Mouse (Mus musculus) thymus, postnatal 10 days (tissue): ENCODE measurements at regions not wholly inside any gene's neighbourhood (a gene's known extent, or its start where the extent isn't known, plus 50 kb on each side); places are given as distances from the start of the nearest gene placed in this dataset.

Source experiments
- DNase-seq, 2 experiments: peaks; one replicate each; pipeline ENCODE4 v3.0.0; 2021; ENCODE audit warnings: low spot score in 2 of 2

DNA sequence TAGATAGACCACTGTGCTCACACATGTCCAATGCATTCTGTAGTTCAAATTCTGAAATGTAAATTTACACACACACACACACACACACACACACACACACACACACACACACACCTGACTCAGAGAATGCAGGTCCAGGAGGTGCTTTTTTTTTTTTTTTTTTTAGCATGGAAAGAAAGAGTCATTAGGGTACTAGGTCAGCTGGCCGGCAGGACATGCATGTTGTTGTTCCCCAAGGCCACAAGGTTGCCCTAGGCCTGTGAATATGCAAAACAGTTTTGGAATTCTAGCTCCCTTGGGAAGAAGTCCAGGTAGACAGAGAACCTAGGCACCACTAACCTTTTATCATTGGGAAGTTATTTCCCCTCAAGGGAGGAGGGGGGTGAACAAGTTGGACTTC lies 184.1 kb upstream of the Marcks start:
- DNase-seq = no peak

DNA sequence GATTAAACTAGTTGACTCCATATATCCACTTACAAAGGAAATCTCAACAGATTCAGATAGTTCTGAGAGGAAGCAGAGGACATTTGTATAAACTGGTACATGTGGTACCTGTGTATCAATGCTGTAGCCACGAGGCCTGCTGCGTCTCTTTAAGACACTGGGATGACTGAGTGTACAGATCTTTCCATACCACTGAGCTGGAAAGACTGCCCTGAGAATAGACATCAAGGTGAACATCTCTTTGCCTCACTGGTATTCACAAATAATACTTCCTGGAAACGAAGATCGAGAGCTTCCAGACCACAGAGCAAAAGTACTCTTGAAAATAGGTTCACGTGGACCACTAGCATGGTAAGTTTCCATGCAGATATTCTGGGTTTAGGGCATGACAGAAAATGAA lies 183.6 kb upstream of the Marcks start:
- no peak for DNase-seq

DNA sequence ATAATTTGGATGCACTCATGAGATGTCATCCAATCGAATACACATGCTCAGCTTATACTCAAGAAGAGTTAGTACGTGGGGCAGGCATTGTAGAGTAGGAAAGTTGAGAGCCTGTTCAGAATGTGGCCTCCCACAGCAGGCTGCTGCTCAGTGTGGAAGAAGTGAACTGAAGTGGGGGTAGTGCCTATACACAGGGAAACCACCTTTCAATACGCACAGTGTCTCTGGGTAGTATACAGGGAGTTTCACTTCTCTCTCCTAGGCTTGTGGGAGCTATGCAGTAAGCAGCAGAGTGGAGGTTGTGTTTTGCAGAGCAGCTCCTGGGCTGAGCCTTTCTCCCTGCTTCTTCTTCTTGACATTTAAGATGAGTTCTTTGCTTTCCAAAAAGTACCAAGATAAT lies 182.5 kb upstream of the Marcks start:
- no peak for DNase-seq

DNA sequence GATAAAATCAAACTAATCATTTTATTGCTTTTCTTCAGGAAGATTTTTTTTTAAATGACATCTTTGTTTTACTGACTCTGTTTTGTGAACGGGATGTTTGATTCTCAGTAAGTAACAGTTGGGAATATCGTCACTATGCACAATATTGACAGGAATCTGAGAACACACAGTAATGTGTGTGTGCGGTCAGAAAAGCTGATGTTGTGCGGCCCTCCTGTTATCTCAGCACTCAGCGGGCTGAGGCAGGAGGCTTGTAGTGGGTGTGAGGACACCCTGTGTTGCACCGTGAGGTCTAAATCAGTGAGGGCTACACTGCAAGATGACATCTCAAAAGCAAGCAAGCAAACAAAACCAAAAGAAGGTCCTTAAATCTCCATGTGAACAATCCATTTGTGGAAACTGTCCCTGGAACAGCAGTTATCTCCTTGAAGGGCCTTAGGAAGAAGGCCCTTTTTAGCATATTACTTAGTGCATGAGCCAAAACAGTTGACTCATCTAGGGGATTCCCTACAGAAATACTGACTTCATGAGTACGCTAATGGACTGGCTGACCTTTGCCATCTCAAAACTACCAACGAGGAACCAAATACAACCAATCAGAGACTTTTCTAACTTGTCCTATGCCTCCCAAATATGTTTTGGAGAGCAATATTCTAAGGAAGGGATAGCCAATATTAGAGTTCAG lies 181.2 kb upstream of the Marcks start:
- no peak for DNase-seq

DNA sequence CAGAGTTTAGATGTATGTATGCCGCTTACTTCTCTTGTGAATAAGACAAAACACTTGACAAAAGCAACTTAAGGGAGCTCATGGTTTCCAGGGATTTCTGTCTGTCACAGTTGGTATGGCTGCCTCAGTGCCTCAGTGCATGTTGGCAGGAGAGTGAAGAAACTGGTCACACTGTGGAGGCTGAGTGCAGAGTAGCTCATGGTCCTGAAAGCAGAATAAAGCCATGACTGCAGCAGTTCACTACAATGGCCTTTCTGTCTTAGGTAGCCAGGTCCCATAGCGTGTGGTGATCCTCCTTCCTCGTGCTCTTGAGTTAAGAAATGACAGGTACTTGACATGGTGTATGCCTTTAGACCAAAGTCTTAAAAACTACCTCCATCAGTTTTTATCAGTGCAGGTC lies 178.0 kb upstream of the Marcks start:
- no peak for DNase-seq

DNA sequence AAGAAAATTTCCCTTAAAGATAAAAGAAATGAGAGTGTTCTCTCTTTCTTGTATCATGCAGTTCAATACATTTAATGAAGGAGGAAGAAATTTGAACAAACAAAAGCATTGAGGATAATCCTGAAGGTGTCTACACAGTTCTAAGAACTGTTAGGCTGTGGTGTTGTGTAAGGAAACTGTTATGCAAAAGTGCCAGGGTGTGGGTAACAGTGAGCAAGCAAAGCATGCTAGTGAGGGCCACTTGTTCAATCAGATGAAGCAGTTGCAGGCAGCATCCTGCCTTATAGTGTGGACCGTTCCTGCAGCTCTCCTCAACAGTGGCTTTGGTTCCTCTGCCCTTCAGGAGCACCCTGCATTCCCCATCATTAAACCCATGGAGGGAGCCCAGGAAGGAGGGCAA lies 177.1 kb upstream of the Marcks start:
- DNase-seq = no peak

DNA sequence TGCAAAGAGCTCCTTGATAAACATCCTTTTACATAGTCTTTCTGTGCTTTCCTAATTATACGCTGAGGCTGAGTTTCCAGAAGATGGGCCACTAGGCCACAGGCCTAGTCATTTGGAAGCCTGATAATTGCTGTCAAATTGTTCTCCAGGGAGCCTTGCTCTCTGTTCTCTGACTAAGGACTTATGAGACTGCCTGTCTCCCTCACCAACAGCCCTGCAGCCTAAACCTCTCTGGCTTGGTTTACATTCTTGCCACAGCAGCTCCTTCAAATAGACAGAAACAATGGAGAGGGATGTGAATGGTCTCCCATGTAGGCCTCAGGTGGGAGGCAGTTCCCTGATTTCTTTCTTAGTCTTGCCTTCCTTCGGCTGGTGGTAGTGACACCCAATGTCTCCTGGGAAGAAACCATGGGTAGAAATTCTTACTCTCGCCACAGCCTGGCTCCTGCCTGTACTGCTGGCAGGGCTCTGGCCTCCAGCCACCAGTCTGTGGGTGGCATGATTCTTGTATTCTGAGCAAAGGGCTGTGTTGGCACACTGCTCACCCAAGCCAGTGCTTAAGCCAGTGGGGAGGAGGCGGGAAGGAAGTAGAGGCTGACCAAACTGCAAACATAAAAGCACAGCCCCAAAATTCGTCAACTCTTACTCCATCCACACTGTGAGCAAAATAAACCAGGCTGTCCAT lies 176.2 kb upstream of the Marcks start:
- DNase-seq = no peak

DNA sequence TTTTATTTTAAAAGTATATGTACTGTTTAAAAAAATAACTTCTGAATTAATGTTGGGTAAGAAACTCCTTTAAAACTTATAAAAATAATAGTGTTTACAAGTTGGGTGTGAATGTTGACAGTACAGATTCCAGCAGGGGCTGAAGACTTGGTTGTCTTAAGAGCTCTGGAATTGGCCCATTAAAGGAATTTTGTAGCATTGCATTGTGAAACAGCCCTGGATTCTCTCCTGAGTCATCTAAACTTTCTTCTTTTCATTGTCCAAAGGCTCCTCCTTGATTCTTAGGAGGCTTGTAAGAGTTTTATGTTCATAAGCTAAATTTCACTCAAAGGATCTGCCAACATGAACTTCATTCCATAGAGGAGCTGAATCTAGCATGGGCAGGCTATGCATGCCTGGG lies 174.7 kb upstream of the Marcks start:
- DNase-seq = no peak

- DNase-seq = no peak
Observed at GRCm38 (mm10) chr10:37310266-37310945, 171.7 kb upstream of the Marcks start.

GRCm38 (mm10) chr10:37304656-37305055 lies 165.9 kb upstream of the Marcks start:
- DNase-seq = peak; percentile 28 to 47

DNA sequence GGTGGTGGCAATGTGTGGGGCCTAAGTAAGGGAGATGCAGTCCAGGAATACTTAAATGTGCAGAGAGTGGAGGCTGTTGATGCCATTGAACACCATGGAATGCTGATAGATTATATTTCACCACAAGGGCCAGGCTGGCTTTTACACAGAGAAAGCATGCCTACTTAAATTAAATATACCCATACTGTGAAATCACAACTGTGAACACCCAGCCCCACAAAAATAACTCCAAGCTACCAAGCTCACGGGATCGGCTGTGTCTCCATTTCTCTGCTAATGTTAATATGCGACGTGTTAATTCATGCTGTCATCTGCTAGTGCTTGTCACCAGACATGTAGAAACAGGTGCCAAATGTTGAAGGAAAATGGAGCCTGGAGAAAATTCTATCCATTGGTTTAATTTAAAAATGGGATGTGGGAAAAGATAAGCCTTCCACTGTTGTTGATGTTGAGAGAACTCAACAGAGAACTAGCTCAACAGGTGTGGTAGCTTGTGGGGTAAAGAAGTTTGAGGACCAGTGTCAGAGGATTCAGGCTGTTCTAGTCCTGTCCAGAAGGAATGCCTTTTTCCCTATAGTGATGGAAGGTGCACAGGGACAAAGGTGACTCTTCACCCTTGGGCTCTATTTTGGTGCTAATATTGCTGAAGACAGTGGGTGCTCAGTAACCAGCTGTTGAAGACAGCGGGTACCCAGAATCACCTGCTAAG lies 161.6 kb upstream of the Marcks start:
- no peak for DNase-seq

DNA sequence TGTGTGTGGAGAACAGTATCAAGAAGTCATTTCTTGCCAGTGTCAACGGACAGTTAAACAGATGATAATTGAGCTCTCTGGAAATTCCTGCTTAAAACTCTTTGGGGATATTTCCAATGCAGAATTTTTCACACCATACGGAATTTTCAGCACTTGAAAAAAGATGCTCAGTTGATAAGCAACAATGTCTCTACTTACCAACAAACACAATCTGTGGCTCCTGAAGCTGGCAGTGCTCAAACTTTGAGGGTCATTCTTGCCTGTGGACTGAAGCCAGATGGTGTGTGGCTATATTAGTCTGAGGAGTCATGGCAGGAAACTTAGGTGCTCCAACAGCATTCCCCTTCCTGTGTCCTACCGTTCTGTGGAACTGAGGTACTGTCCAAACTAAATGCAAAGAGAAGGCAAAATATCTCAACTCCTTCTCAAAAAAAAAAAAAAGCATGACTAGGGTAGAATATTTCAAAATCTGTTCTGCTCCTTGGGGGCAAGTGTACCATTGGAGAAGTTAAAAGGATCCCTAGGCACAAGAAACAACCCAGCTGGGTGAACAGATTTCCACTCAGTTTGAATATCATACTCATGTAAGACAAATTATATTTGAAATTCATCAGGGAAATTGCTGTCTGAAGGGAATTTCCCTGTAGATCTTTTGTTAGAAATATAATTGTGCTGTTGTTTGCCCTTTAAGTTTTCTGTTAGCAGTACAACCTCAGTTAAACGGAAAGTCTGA lies 160.1 kb upstream of the Marcks start:
- no peak for DNase-seq

DNA sequence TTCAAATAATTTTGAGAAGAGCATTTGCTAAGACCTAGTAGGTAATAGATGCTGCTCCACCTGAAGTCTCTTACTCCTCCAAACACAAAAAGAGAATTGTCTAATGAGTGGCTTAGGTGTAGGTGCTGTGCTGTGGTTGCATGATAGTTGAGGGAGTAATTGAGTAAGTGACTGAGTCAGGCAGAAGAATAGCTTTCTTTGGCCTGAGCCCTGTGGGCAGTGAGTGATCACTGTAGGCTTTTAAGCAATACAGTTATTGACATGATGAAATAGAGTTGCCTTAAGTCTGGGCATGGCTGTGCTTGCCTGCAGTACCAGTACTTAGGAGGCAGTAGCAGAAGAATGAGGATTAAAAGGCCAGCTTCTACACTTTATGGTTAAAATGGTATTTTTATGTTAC lies 155.5 kb upstream of the Marcks start:
- DNase-seq = no peak

- DNase-seq = no peak
Observed at GRCm38 (mm10) chr10:37293292-37293691, 154.6 kb upstream of the Marcks start.

DNA sequence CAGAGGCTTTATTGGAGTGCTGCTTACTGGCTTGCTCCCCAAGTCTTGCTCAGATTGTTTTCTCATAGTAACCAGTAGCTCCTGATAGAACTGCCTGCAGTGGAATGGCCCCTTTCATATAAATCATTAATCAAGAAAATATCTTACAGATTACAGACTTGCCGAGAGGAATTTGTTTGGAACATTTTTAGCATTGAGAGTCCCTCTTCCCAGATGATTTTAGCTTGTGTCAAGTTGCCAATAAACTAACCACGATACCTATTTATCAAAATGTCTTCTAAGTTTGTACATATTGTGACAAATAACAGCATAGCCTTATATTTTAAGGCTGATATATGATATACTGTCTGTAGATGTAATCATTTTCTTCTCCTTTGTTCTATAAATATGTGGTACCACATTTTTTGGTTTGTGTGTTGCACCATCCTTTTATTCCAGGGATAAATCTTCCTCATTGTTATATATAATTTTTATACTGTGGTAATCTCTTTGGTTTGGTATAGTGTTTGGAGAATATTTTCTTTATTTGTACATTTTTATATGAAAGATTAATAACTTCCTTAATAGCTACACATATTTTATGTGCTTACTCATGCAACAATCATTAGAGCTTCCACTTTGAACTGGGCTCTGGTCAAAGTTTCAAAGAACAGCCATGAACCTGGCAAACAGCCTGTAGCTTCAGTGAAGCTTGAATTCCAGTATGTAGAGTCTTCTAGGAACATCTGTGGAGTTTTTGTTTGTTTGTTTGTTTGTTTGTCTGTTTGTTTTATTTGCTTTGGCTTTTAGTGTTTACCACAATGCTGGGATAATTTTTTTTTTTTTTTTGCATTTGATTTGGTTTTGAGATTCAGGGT lies 153.1 kb upstream of the Marcks start:
- no peak for DNase-seq

GRCm38 (mm10) chr10:37289964-37290704 lies 151.4 kb upstream of the Marcks start:
- DNase-seq = no peak

DNA sequence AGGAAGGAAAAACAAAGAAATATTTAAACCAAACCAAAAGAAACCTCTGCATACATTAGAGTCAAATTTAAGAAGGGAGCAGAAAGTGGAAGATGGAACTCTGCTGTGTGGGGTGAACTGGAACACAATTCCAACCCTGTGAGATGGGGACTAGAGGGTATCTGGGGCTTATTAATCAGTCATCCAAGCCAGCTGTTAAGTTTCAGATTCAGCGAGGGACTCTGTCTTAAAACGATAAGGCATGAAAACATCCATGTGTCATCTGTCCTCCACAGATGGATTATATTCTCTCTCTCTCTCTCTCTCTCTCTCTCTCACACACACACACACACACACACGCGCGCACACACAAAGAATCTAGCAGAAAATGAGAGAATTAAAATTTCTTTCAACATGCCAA lies 147.6 kb upstream of the Marcks start:
- no peak for DNase-seq

GRCm38 (mm10) chr10:37282951-37283350 lies 144.2 kb upstream of the Marcks start:
- no peak for DNase-seq

DNA sequence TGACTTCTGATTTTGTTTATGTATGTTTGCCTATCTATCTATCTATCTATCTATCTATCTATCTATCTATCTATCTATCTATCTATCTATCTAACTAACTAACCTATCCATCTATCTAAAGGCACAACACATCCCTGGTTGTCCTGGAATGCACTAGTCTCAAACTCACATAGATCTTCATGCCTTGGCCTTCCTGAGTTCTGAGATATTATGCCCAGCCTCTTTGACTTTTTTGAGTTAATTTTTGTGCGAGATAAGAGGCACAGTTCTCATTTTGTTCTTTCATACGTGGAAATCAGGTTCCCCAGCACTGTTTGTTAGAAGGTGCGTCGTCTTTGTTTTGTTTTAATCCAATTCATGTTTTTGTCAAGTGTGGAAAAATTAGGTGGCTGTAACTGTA lies 142.1 kb upstream of the Marcks start:
- no peak for DNase-seq

GRCm38 (mm10) chr10:37280150-37280820 lies 141.6 kb upstream of the Marcks start:
- no peak for DNase-seq
